ENCODE assay signal across 8 mouse cellular contexts in the genomic region with DNA sequence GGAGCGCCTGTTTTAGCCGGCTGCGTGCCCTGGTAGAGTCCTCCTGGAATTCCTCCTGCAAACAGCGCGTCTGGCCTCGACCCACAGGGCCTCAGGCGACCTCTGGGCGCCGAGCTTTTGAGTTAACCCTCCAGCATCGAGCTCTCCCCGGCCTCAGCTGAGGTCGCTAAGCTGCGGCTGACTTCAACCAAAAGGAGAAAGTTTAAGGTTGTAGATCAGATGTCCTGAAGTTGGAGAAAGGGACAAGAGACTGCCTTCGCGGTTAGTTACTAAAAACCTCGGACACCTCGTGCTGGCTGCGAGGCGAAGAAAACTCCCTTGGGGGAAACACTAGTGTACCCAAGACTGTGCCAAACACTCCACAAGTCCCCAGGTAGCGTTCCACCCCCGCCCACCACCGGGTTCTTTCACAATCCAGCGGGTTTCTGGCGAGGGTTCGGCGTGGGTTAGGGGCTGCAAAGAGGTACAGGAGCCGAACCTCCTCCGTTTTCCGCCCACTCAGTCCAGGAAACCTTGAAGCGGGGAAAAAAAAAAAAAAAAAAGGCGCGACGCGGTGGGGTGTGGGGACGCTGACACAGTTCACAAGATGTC.
DNase-seq lines count a peak whose midpoint lies in the region; ATAC-seq and TF ChIP-seq lines count a peak whose summit lies in the region.

No protein-coding gene starts in this region.

- H3K36me3 ChIP-seq in heart, postnatal 0 days (replicated peaks; ENCODE audit: control insufficient read depth, insufficient read depth, low read length) = no peaks in the 10 kb centered on the region
- H3K36me3 ChIP-seq in limb, embryonic 14.5 days (ENCODE audit: control insufficient read depth, insufficient read depth, low read length) = no peaks in the 10 kb centered on the region
- no peaks in the 10 kb centered on the region for H3K36me3 ChIP-seq in neural tube, embryonic 11.5 days (ENCODE audit: control insufficient read depth, insufficient read depth, low read length)

- TF ChIP-seq EP300 in heart, postnatal 0 days (IDR thresholded peaks at IDR 0.05; ENCODE audit: low read depth) = no peak

- peak overlapping the region; percentile 42; the same call in 1 of the 2 replicates for H3K9ac ChIP-seq in heart, postnatal 0 days (replicated peaks; ENCODE audit: low read depth, low read length)
- peak overlapping the region; percentile 53 for H3K9ac ChIP-seq in limb, embryonic 14.5 days (ENCODE audit: low read depth, low read length, severe bottlenecking)
- no peak overlapping the region for H3K9ac ChIP-seq in neural tube, embryonic 11.5 days (ENCODE audit: low read length)

- peak overlapping the region; percentile 54 for H3K4me3 ChIP-seq in heart, postnatal 0 days (ENCODE audit: low read depth, low read length)
- peak overlapping the region; percentile 42 for H3K4me3 ChIP-seq in limb, embryonic 14.5 days (replicated peaks; ENCODE audit: low read length)
- H3K4me3 ChIP-seq in neural tube, embryonic 11.5 days (ENCODE audit: low read depth, low read length) = peak overlapping the region; percentile 8

- 16% methylated on average over 32 of the region's 35 CpGs for WGBS in heart, postnatal 0 days
- 1% methylated on average over 30 of the region's 35 CpGs for WGBS in limb, embryonic 14.5 days
- WGBS in neural tube, embryonic 11.5 days = under 1% methylated on average over 30 of the region's 35 CpGs

- H3K27ac ChIP-seq in heart, postnatal 0 days (ENCODE audit: low read depth) = no peak overlapping the region
- peak overlapping the region; percentile 53; the same call in 1 of the 2 replicates for H3K27ac ChIP-seq in limb, embryonic 14.5 days (replicated peaks; ENCODE audit: low read depth, low read length)
- H3K27ac ChIP-seq in neural tube, embryonic 11.5 days (ENCODE audit: low read depth, low read length) = no peak overlapping the region

- H3K27me3 ChIP-seq in heart, postnatal 0 days (ENCODE audit: control insufficient read depth, insufficient read depth, low read length) = peaks cover 32% of the 10 kb centered on the region
- peaks cover 36% of the 10 kb centered on the region for H3K27me3 ChIP-seq in limb, embryonic 14.5 days (ENCODE audit: control insufficient read depth, insufficient read depth, low read length)
- peaks cover 68% of the 10 kb centered on the region for H3K27me3 ChIP-seq in neural tube, embryonic 11.5 days (ENCODE audit: control insufficient read depth, insufficient read depth, low read length)

- peak overlapping the region; percentile 86 for H3K4me2 ChIP-seq in heart, postnatal 0 days (ENCODE audit: low read depth, low read length)
- peak overlapping the region; percentile 90 for H3K4me2 ChIP-seq in limb, embryonic 14.5 days (replicated peaks; ENCODE audit: low read depth, low read length, severe bottlenecking)
- H3K4me2 ChIP-seq in neural tube, embryonic 11.5 days (ENCODE audit: low read depth) = peak overlapping the region; percentile 50

- H3K9me3 ChIP-seq in heart, postnatal 0 days (replicated peaks; ENCODE audit: control insufficient read depth, low read length) = no peaks in the 10 kb centered on the region
- no peaks in the 10 kb centered on the region for H3K9me3 ChIP-seq in limb, embryonic 14.5 days (ENCODE audit: control insufficient read depth, low read length)
- no peaks in the 10 kb centered on the region for H3K9me3 ChIP-seq in neural tube, embryonic 11.5 days (ENCODE audit: control insufficient read depth, low read length)

- TF ChIP-seq POLR2A in limb, embryonic 14.5 days (IDR thresholded peaks at IDR 0.05; ENCODE audit: borderline replicate concordance, extremely low read depth, insufficient read depth, insufficient read length) = no peak

- ATAC-seq in heart, postnatal 0 days (ENCODE audit: insufficient read depth, low read depth) = no peak
- ATAC-seq in limb, embryonic 14.5 days (ENCODE audit: low FRiP score, low read depth) = no peak
- ATAC-seq in neural tube, embryonic 11.5 days (ENCODE audit: insufficient read depth, low FRiP score, low TSS enrichment) = no peak
- ATAC-seq in activated CD4-positive, CD25-positive, alpha-beta regulatory T cell, adult 4 months = no peak

- peaks cover 15% of the 10 kb centered on the region; the same call in 1 of the 2 replicates for H3K4me1 ChIP-seq in heart, postnatal 0 days (ENCODE audit: control insufficient read depth, insufficient read depth)
- H3K4me1 ChIP-seq in limb, embryonic 14.5 days (ENCODE audit: control insufficient read depth, insufficient read depth, low read length) = peaks cover 22% of the 10 kb centered on the region
- H3K4me1 ChIP-seq in neural tube, embryonic 11.5 days (ENCODE audit: control insufficient read depth, insufficient read depth, low read length) = peaks cover 17% of the 10 kb centered on the region; the same call in 1 of the 2 replicates

- DNase-seq in cerebellum, postnatal 10 days = peak; percentile 30 to 39
- DNase-seq in cerebellum, adult 11 months = no peak
- peak; percentile 19 for DNase-seq in adrenal gland, postnatal 25 days
- peak; percentile 21 for DNase-seq in heart, postnatal 0 days (ENCODE audit: low spot score)
- DNase-seq in limb, embryonic 14.5 days (ENCODE audit: low spot score) = no peak
- peak; percentile 64 for DNase-seq in neural tube, embryonic 11.5 days (ENCODE audit: low spot score)
- DNase-seq in cerebellum, postnatal 25 days = no peak

- TF ChIP-seq CTCF in heart, postnatal 0 days (IDR thresholded peaks at IDR 0.05; ENCODE audit: low read depth) = no peak

Comparison
In these comparisons a context has a peak if more than half of its experiments do, and no peak if none do; other contexts are left out.
1. DNase-seq: peak in cerebellum, postnatal 10 days (2 of 2), adrenal gland, postnatal 25 days (single experiment), heart, postnatal 0 days (single experiment) and neural tube, embryonic 11.5 days (single experiment); none in cerebellum, adult 11 months (single experiment), limb, embryonic 14.5 days (single experiment) and cerebellum, postnatal 25 days (0 of 2).
2. Peak in every context shown above with its lines, with median percentiles within 50 percentile points of each other: H3K4me2 ChIP-seq and H3K4me3 ChIP-seq.